Mouse (Mus musculus) cerebellum, adult 2 months (tissue): Measurements from ENCODE around the gene 2010111I01Rik.

Experiments used
- CTCF ChIP-seq: fragments of 200-500 bp; IDR thresholded peaks from 2 replicates; pipeline ENCODE4 v1.5.1; 2011; ENCODE audit warnings: low read depth, mild to moderate bottlenecking, control low read depth, low read length, moderate library complexity, borderline replicate concordance; ENCODE audit not compliant: insufficient read depth
- POLR2A ChIP-seq: fragments of 200-500 bp; IDR thresholded peaks from 2 replicates; pipeline ENCODE4 v1.6.1; 2011; ENCODE audit warnings: low read length, control low read depth, borderline replicate concordance; ENCODE audit not compliant: insufficient read depth

- TF ChIP-seq CTCF, result no peak
- TF ChIP-seq POLR2A, result no peak
These were observed 296.3 kb downstream of the 2010111I01Rik start for GRCm38 (mm10) chr13:63260753-63261631.
